In the genomic region with DNA sequence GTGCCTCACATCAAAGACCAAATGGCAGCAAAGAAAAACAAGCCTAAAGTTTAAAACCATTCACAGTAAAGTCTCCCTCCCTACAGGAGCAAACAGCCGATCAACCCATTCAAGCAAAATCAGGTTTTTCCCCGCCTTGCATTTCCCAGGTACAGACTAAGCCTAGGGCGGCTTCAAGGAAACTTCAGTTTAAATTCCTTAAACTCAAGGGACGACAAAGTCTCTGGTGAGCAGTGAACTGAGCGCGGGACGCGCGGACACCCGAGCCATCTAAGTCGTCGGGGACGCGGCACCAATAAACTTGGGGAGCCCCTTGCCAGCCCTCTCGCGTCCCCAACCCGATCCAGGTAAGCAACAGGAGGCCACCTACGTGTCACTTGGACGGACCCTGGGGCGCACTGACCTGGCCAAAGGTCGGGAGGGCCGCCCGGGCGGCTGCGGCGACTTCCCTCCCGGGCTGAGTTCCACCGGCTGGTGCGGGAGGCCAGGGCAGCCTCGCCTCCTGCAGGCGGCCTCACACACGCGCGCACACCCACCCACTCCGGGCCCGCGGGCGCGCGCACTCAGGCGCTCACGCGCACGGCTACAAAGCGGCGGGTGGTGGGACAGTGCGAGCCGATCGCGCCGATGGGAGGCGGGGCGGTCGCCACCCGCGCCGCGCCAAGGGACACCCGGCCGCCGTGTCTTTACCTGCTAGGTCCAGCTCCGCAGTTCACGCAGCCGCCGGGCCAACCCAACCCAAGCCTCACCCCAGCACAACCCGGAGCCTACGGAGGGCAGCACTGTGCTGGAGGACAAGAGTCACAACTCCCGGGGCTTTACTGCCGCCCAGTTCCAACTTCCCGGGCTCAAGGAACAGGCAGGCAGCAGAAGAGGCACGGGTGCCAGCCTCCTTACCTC, we compare ENCODE assay signal across 8 mouse cellular contexts. TPM values are rescaled to one million over a fixed set of nuclear protein-coding genes. Genes with fewer than 3 reads are reported as not detected.
DNase-seq lines count a peak whose midpoint lies in the region; ATAC-seq and TF ChIP-seq lines count a peak whose summit lies in the region.

No protein-coding gene starts in this region.

- H3K9ac ChIP-seq in embryonic facial prominence, embryonic 11.5 days (replicated peaks; ENCODE audit: low read length): peak overlapping the region; percentile 84
- H3K9ac ChIP-seq in kidney, embryonic 14.5 days (ENCODE audit: low read depth, low read length): peak overlapping the region; percentile 81
- peak overlapping the region; percentile 51 for H3K9ac ChIP-seq in liver, embryonic 13.5 days
- H3K9ac ChIP-seq in stomach, postnatal 0 days (ENCODE audit: low read length): peak overlapping the region; percentile 84

- no peaks in the 10 kb centered on the region; the same call in 1 of the 2 replicates for H3K4me1 ChIP-seq in embryonic facial prominence, embryonic 11.5 days (ENCODE audit: control insufficient read depth, insufficient read depth, low read length)
- peaks cover 5% of the 10 kb centered on the region; the same call in 1 of the 2 replicates for H3K4me1 ChIP-seq in kidney, embryonic 14.5 days (ENCODE audit: control insufficient read depth, insufficient read depth, low read length)
- H3K4me1 ChIP-seq in liver, embryonic 13.5 days (replicated peaks): peaks cover 9% of the 10 kb centered on the region; the same call in 1 of the 2 replicates
- no peaks in the 10 kb centered on the region; the same call in 1 of the 2 replicates for H3K4me1 ChIP-seq in stomach, postnatal 0 days (replicated peaks; ENCODE audit: control insufficient read depth, insufficient read depth)

- TF ChIP-seq CTCF in stomach, postnatal 0 days (IDR thresholded peaks at IDR 0.05; ENCODE audit: low read depth): peak; percentile 59

- DNase-seq in CD4-positive, CD25-positive, alpha-beta regulatory T cell, adult 2 months (ENCODE audit: low read depth, low spot score): peak; percentile 2
- DNase-seq in embryonic facial prominence, embryonic 11.5 days (ENCODE audit: low spot score): peak; percentile 88
- DNase-seq in heart, adult 9 months (ENCODE audit: low spot score in 2 of 2): peak; percentile 75 to 77
- DNase-seq in liver, embryonic 13.5 days: no peak
- DNase-seq in neural tube, embryonic 10.5 days (ENCODE audit: extremely low spot score, low spot score): peak; percentile 85
- peak; percentile 90 for DNase-seq in stomach, postnatal 0 days (ENCODE audit: low spot score)

- H3K27me3 ChIP-seq in embryonic facial prominence, embryonic 11.5 days (ENCODE audit: control insufficient read depth, insufficient read depth, low read length): no peaks in the 10 kb centered on the region
- no peaks in the 10 kb centered on the region for H3K27me3 ChIP-seq in kidney, embryonic 14.5 days (ENCODE audit: control insufficient read depth, insufficient read depth, low read length)
- peaks cover 32% of the 10 kb centered on the region for H3K27me3 ChIP-seq in liver, embryonic 13.5 days
- no peaks in the 10 kb centered on the region for H3K27me3 ChIP-seq in stomach, postnatal 0 days (ENCODE audit: control insufficient read depth, insufficient read depth, low read length)

- peak overlapping the region; percentile 86 for H3K27ac ChIP-seq in embryonic facial prominence, embryonic 11.5 days (replicated peaks; ENCODE audit: low read depth, low read length)
- H3K27ac ChIP-seq in kidney, embryonic 14.5 days (ENCODE audit: low read depth, low read length): peak overlapping the region; percentile 80
- H3K27ac ChIP-seq in liver, embryonic 13.5 days: no peak overlapping the region
- H3K27ac ChIP-seq in stomach, postnatal 0 days (replicated peaks): peak overlapping the region; percentile 93

- TF ChIP-seq EP300 in stomach, postnatal 0 days (optimal IDR thresholded peaks at IDR 0.05): no peak

- WGBS in embryonic facial prominence, embryonic 11.5 days: under 1% methylated on average over 71 of the region's 71 CpGs
- under 1% methylated on average over 70 of the region's 71 CpGs for WGBS in kidney, embryonic 14.5 days
- WGBS in liver, embryonic 13.5 days (ENCODE audit: insufficient replicate concordance): under 1% methylated on average over 69 of the region's 71 CpGs
- under 1% methylated on average over 63 of the region's 71 CpGs for WGBS in stomach, postnatal 0 days

- no peaks in the 10 kb centered on the region for H3K36me3 ChIP-seq in embryonic facial prominence, embryonic 11.5 days (replicated peaks; ENCODE audit: control insufficient read depth, insufficient read depth, low read depth, low read length)
- H3K36me3 ChIP-seq in kidney, embryonic 14.5 days (ENCODE audit: control insufficient read depth, insufficient read depth, low read length): no peaks in the 10 kb centered on the region
- H3K36me3 ChIP-seq in liver, embryonic 13.5 days: no peaks in the 10 kb centered on the region
- H3K36me3 ChIP-seq in stomach, postnatal 0 days (ENCODE audit: control insufficient read depth, insufficient read depth, low read length): no peaks in the 10 kb centered on the region

- no peaks in the 10 kb centered on the region for H3K9me3 ChIP-seq in embryonic facial prominence, embryonic 11.5 days (replicated peaks; ENCODE audit: control insufficient read depth, low read length)
- H3K9me3 ChIP-seq in kidney, embryonic 14.5 days (ENCODE audit: control insufficient read depth, low read length): no peaks in the 10 kb centered on the region
- no peaks in the 10 kb centered on the region for H3K9me3 ChIP-seq in liver, embryonic 13.5 days (replicated peaks)
- H3K9me3 ChIP-seq in stomach, postnatal 0 days (ENCODE audit: control insufficient read depth, low read length): no peaks in the 10 kb centered on the region

- peak overlapping the region; percentile 63 for H3K4me3 ChIP-seq in embryonic facial prominence, embryonic 11.5 days (ENCODE audit: low read depth, low read length)
- H3K4me3 ChIP-seq in kidney, embryonic 14.5 days (ENCODE audit: low read length): peak overlapping the region; percentile 73
- H3K4me3 ChIP-seq in liver, embryonic 13.5 days (replicated peaks): peak overlapping the region; percentile 60
- peak overlapping the region; percentile 77 for H3K4me3 ChIP-seq in stomach, postnatal 0 days (ENCODE audit: low read depth, low read length)

- no peak for ATAC-seq in CD4-positive, CD25-positive, alpha-beta regulatory T cell, adult 4 months
- peak; percentile 79 for ATAC-seq in embryonic facial prominence, embryonic 11.5 days (replicated peaks; ENCODE audit: insufficient number of reproducible peaks, low FRiP score, low TSS enrichment, low read depth)
- peak; percentile 92 for ATAC-seq in kidney, embryonic 14.5 days (ENCODE audit: low FRiP score, low TSS enrichment)
- peak; percentile 59 for ATAC-seq in liver, embryonic 13.5 days (ENCODE audit: low read depth)
- ATAC-seq in stomach, postnatal 0 days (ENCODE audit: low FRiP score, low TSS enrichment): peak; percentile 89

- peak overlapping the region; percentile 72 for H3K4me2 ChIP-seq in embryonic facial prominence, embryonic 11.5 days (ENCODE audit: low read depth, low read length)
- H3K4me2 ChIP-seq in kidney, embryonic 14.5 days (replicated peaks; ENCODE audit: low read depth, low read length): peak overlapping the region; percentile 93
- H3K4me2 ChIP-seq in liver, embryonic 13.5 days: peak overlapping the region; percentile 76
- H3K4me2 ChIP-seq in stomach, postnatal 0 days (replicated peaks; ENCODE audit: low read depth): peak overlapping the region; percentile 93

RNA-seq across cellular contexts. Expression of a gene that starts 0.7 kb away (rescaled TPM):
- not detected for polyA plus RNA-seq in CD4-positive, CD25-positive, alpha-beta regulatory T cell, adult 4 months (2017; shearing (Covaris generic))
- 177 and 206 TPM in 2 replicates for polyA plus RNA-seq in embryonic facial prominence, embryonic 11.5 days (2014; fragmentation: Nextera tagmentation; extraction: Ambion mirVana)
- 30.0 and 37.4 TPM in 2 replicates for polyA plus RNA-seq in kidney, embryonic 14.5 days (2014; fragmentation: Nextera tagmentation; extraction: Ambion mirVana)
- polyA plus RNA-seq in liver, embryonic 13.5 days (2015; fragmentation: Nextera tagmentation; extraction: Ambion mirVana): 4.5 TPM in 2 replicates
- polyA plus RNA-seq in stomach, postnatal 0 days (2015; fragmentation: Nextera tagmentation; extraction: Ambion mirVana): 36.4 and 37.5 TPM in 2 replicates
